Mouse (Mus musculus) gastrocnemius, adult 2 months (tissue): ENCODE results near the gene Serpina5. TPM values are rescaled to one million over a fixed set of nuclear protein-coding genes. Genes with fewer than 3 reads are reported as not detected.

Source experiments
- DNase-seq: peaks from one replicate; pipeline ENCODE4 v3.0.0; 2022
- H3K27ac ChIP-seq: fragments of 200-600 bp; 2 replicates; pipeline ENCODE4 v1.8.1; 2022; ENCODE audit warnings: mild to moderate bottlenecking
- H3K4me3 ChIP-seq: fragments of 200-600 bp; 2 replicates; pipeline ENCODE4 v1.8.1; 2022; ENCODE audit warnings: mild to moderate bottlenecking, moderate library complexity
- CTCF ChIP-seq: fragments of 200-600 bp; IDR thresholded peaks from 2 replicates; pipeline ENCODE4 v1.8.1; 2022; ENCODE audit warnings: antibody characterized with exemption, mild to moderate bottlenecking, moderate library complexity
- intact Hi-C: fragments of 180-260 bp; cut with DNase I; formaldehyde crosslinking; loops from one replicate; pipeline ENCODE4 v1.15.1; 2025
- total RNA-seq, 2 experiments: library from RNA; stranded (reverse); gene quantifications; 2 replicates each; pipeline ENCODE4 v1.2.3; 2021

Serpina5 gene
- total RNA-seq, 2 experiments from 2014 or later = not detected

- no peak for TF ChIP-seq CTCF
- Histone ChIP-seq H3K4me3 (no peak overlapping the region), H3K27ac (no peak overlapping the region)
- intact Hi-C loops = no loop called here
- no peak for DNase-seq
Observed at GRCm38 (mm10) chr12:104141506-104141905, 40.6 kb downstream of the Serpina5 start.

GRCm38 (mm10) chr12:104142427-104142826 is 41.5 kb downstream of the Serpina5 start:
- no peak for DNase-seq
- no peak for TF ChIP-seq CTCF
- no peak overlapping the region for H3K27ac ChIP-seq
- intact Hi-C loops = no loop called here
- H3K4me3 ChIP-seq = no peak overlapping the region

GRCm38 (mm10) chr12:104143286-104143685 is 42.4 kb downstream of the Serpina5 start:
- DNase-seq = no peak
- intact Hi-C loops = no loop called here
- no peak overlapping the region for H3K27ac ChIP-seq
- H3K4me3 ChIP-seq = no peak overlapping the region
- TF ChIP-seq CTCF = no peak

- no peak for TF ChIP-seq CTCF
- intact Hi-C loops = loop anchor here (5.0 kb wide), 1 partner anchor 247 kb away; no protein-coding TSS in a partner anchor
- DNase-seq = no peak
- H3K4me3 ChIP-seq = no peak overlapping the region
- H3K27ac ChIP-seq = no peak overlapping the region
Observed at GRCm38 (mm10) chr12:104145571-104145970, 44.7 kb downstream of the Serpina5 start.

GRCm38 (mm10) chr12:104151989-104152388 is 51.1 kb downstream of the Serpina5 start:
- Histone ChIP-seq H3K4me3 (no peak overlapping the region), H3K27ac (no peak overlapping the region)
- no peak for DNase-seq
- no peak for TF ChIP-seq CTCF
- intact Hi-C loops = no loop called here

- intact Hi-C loops = no loop called here
- no peak for DNase-seq
- H3K4me3 ChIP-seq = peak overlapping the region; percentile 39
Observed at GRCm38 (mm10) chr12:104153041-104153645, 52.2 kb downstream of the Serpina5 start.

GRCm38 (mm10) chr12:104153656-104154055 is 52.7 kb downstream of the Serpina5 start, which contains the start of gene Serpina3c:
Gene Serpina3c (minus strand): TSS chr12:104153870.
- H3K27ac ChIP-seq = peak within 1 kb of the TSS; percentile 38; the same call in 1 of the 2 replicates
- intact Hi-C loops = no loop called here
- DNase-seq = no peak
- TF ChIP-seq CTCF = no peak
- peak within 1 kb of the TSS; percentile 39 for H3K4me3 ChIP-seq

More at GRCm38 (mm10) chr12:104153041-104153645, 52.2 kb downstream of the Serpina5 start:
- peak overlapping the region; percentile 38; the same call in 1 of the 2 replicates for H3K27ac ChIP-seq
- no peak for TF ChIP-seq CTCF

Other genes with a start within 250 kb of the Serpina5 start
- not detected for gene Serpina1a, start 237.6 kb upstream of the Serpina5 start, total RNA-seq
- gene Serpina1c, start 196.2 kb upstream of the Serpina5 start, total RNA-seq = not detected
- gene Serpina1e, start 142.1 kb upstream of the Serpina5 start, total RNA-seq = under 1 TPM in 1 of 2 experiments, not detected in 1; 0.17 TPM
- not detected for gene Serpina11, start 111.2 kb upstream of the Serpina5 start, total RNA-seq
- gene Serpina9, start 87.4 kb upstream of the Serpina5 start, total RNA-seq = not detected
- gene Serpina12, start 56.7 kb upstream of the Serpina5 start, total RNA-seq = not detected
- not detected for gene Serpina3a, start 11.6 kb downstream of the Serpina5 start, total RNA-seq
- gene Serpina3b, start 26.9 kb downstream of the Serpina5 start, total RNA-seq = not detected
- 1 to 10 TPM; 1.2 to 1.5 TPM for gene Serpina3c, start 52.8 kb downstream of the Serpina5 start, total RNA-seq
- gene Serpina3f, start 113.4 kb downstream of the Serpina5 start, total RNA-seq = not detected
- under 1 TPM in 1 of 2 experiments, not detected in 1; 0.28 TPM for gene Serpina3g, start 135.1 kb downstream of the Serpina5 start, total RNA-seq
- not detected for gene Serpina3i, start 162.0 kb downstream of the Serpina5 start, total RNA-seq
- gene Serpina3j, start 213.4 kb downstream of the Serpina5 start, total RNA-seq = not detected
- gene Serpina3k, start 237.4 kb downstream of the Serpina5 start, total RNA-seq = under 1 TPM; 0.10 to 0.11 TPM
- gene Serpina3m, start 237.4 kb downstream of the Serpina5 start, total RNA-seq = not detected